Mouse (Mus musculus): ENCODE measurements around the gene 1700010B08Rik. TPM values are rescaled to one million over a fixed set of nuclear protein-coding genes. Genes with fewer than 3 reads are reported as not detected.

1700010B08Rik gene
- polyA plus RNA-seq, 2 experiments: not detected

GRCm38 (mm10) chr2:173714620-173715218 lies 4.5 kb upstream of the 1700010B08Rik start:
- WGBS (ENCODE audit: insufficient replicate concordance): 58% methylated on average over 8 of the region's 8 CpGs

GRCm38 (mm10) chr2:173716966-173717365 lies 2.2 kb upstream of the 1700010B08Rik start:
- Histone ChIP-seq H3K4me1 (replicated peaks; ENCODE audit: control insufficient read depth in 2 of 2, insufficient read depth in 2 of 2, low read length in 1 of 2) (no peaks in the 10 kb centered on the region), H3K36me3 (replicated peaks; ENCODE audit: control insufficient read depth, insufficient read depth, low read depth) (no peaks in the 10 kb centered on the region), H3K4me2 (ENCODE audit: low read depth) (no peak overlapping the region), H3K9ac (replicated peaks) (no peak overlapping the region), H3K4me3 (ENCODE audit: insufficient read depth in 1 of 2, low read depth in 2 of 2, low read length in 2 of 2) (no peak overlapping the region), H3K9me3 (ENCODE audit: control insufficient read depth, low read length) (no peaks in the 10 kb centered on the region), H3K27me3 (ENCODE audit: control insufficient read depth, insufficient read depth, low read length) (no peaks in the 10 kb centered on the region), H3K27ac (no peak overlapping the region)
- ATAC-seq (ENCODE audit: insufficient read depth): no peak
- no peak for TF ChIP-seq CTCF (IDR thresholded peaks at IDR 0.05; ENCODE audit: low read depth)
- TF ChIP-seq EP300 (IDR thresholded peaks at IDR 0.05; ENCODE audit: low read depth): no peak
- no peak for DNase-seq (ENCODE audit: low read depth in 3 of 3, low spot score in 3 of 3)
- 75% methylated on average over 5 of the region's 5 CpGs for WGBS (ENCODE audit: insufficient replicate concordance)

More at GRCm38 (mm10) chr2:173714620-173715218, 4.5 kb upstream of the 1700010B08Rik start:
- H3K9ac ChIP-seq (replicated peaks): no peak overlapping the region
- H3K4me1 ChIP-seq (replicated peaks; ENCODE audit: control insufficient read depth in 2 of 2, insufficient read depth in 2 of 2, low read length in 1 of 2): 0 out of 4 replicates have a peak, but pooled peaks cover 0 to 2% of the 10 kb centered on the region in 2 experiments
- H3K27me3 ChIP-seq (ENCODE audit: control insufficient read depth, insufficient read depth, low read length): no peaks in the 10 kb centered on the region
- no peak overlapping the region for H3K4me3 ChIP-seq (ENCODE audit: insufficient read depth in 1 of 2, low read depth in 2 of 2, low read length in 2 of 2)
- no peak overlapping the region for H3K27ac ChIP-seq
- TF ChIP-seq EP300 (IDR thresholded peaks at IDR 0.05; ENCODE audit: low read depth): no peak
- no peak for TF ChIP-seq CTCF (IDR thresholded peaks at IDR 0.05; ENCODE audit: low read depth)
- H3K4me2 ChIP-seq (ENCODE audit: low read depth): no peak overlapping the region
- no peak for ATAC-seq (ENCODE audit: insufficient read depth)
- no peaks in the 10 kb centered on the region for H3K9me3 ChIP-seq (ENCODE audit: control insufficient read depth, low read length)
- no peaks in the 10 kb centered on the region for H3K36me3 ChIP-seq (replicated peaks; ENCODE audit: control insufficient read depth, insufficient read depth, low read depth)
- no peak for DNase-seq (ENCODE audit: low read depth in 3 of 3, low spot score in 3 of 3)

GRCm38 (mm10) chr2:173722251-173722857 lies 3.1 kb downstream of the 1700010B08Rik start:
- Histone ChIP-seq H3K36me3 (replicated peaks; ENCODE audit: control insufficient read depth, insufficient read depth, low read depth) (no peaks in the 10 kb centered on the region), H3K4me3 (ENCODE audit: insufficient read depth in 1 of 2, low read depth in 2 of 2, low read length in 2 of 2) (no peak overlapping the region), H3K4me2 (ENCODE audit: low read depth) (no peak overlapping the region), H3K9me3 (ENCODE audit: control insufficient read depth, low read length) (no peaks in the 10 kb centered on the region), H3K4me1 (replicated peaks; ENCODE audit: control insufficient read depth in 2 of 2, insufficient read depth in 2 of 2, low read length in 1 of 2) (no peaks in the 10 kb centered on the region), H3K27me3 (ENCODE audit: control insufficient read depth, insufficient read depth, low read length) (no peaks in the 10 kb centered on the region), H3K27ac (no peak overlapping the region), H3K9ac (replicated peaks) (no peak overlapping the region)
- DNase-seq (ENCODE audit: low read depth in 3 of 3, low spot score in 3 of 3) (no peak), ATAC-seq (ENCODE audit: insufficient read depth) (no peak)
- WGBS (ENCODE audit: insufficient replicate concordance): 56% methylated on average over 11 of the region's 11 CpGs
- TF ChIP-seq EP300 (IDR thresholded peaks at IDR 0.05; ENCODE audit: low read depth) (no peak), CTCF (IDR thresholded peaks at IDR 0.05; ENCODE audit: low read depth) (no peak)

- Histone ChIP-seq H3K4me2 (ENCODE audit: low read depth) (no peak overlapping the region), H3K4me3 (ENCODE audit: insufficient read depth in 1 of 2, low read depth in 2 of 2, low read length in 2 of 2) (no peak overlapping the region), H3K36me3 (replicated peaks; ENCODE audit: control insufficient read depth, insufficient read depth, low read depth) (no peaks in the 10 kb centered on the region), H3K9me3 (ENCODE audit: control insufficient read depth, low read length) (no peaks in the 10 kb centered on the region), H3K9ac (replicated peaks) (no peak overlapping the region), H3K4me1 (replicated peaks; ENCODE audit: control insufficient read depth in 2 of 2, insufficient read depth in 2 of 2, low read length in 1 of 2) (no peaks in the 10 kb centered on the region), H3K27me3 (ENCODE audit: control insufficient read depth, insufficient read depth, low read length) (no peaks in the 10 kb centered on the region), H3K27ac (no peak overlapping the region)
- WGBS (ENCODE audit: insufficient replicate concordance): 53% methylated on average over 14 of the region's 14 CpGs
- ATAC-seq (ENCODE audit: insufficient read depth) (no peak), DNase-seq (ENCODE audit: low read depth in 3 of 3, low spot score in 3 of 3) (no peak)
- TF ChIP-seq EP300 (IDR thresholded peaks at IDR 0.05; ENCODE audit: low read depth): no peak
These were observed 5.2 kb downstream of the 1700010B08Rik start for GRCm38 (mm10) chr2:173724382-173724781.

GRCm38 (mm10) chr2:173724940-173725807 lies 6.0 kb downstream of the 1700010B08Rik start:
- ATAC-seq (ENCODE audit: insufficient read depth): no peak
- 69% methylated on average over 15 of the region's 15 CpGs for WGBS (ENCODE audit: insufficient replicate concordance)

More at GRCm38 (mm10) chr2:173724940-173725807, 6.0 kb downstream of the 1700010B08Rik start:
- peaks cover 0 to under 1% of the 10 kb centered on the region in 2 experiments; a peak in 1 of 4 replicates for H3K4me1 ChIP-seq (replicated peaks; ENCODE audit: control insufficient read depth in 2 of 2, insufficient read depth in 2 of 2, low read length in 1 of 2)
- no peak for DNase-seq (ENCODE audit: low read depth in 3 of 3, low spot score in 3 of 3)
- H3K9ac ChIP-seq (replicated peaks): no peak overlapping the region
- no peak overlapping the region for H3K4me3 ChIP-seq (ENCODE audit: insufficient read depth in 1 of 2, low read depth in 2 of 2, low read length in 2 of 2)
- H3K36me3 ChIP-seq (replicated peaks; ENCODE audit: control insufficient read depth, insufficient read depth, low read depth): no peaks in the 10 kb centered on the region
- no peak overlapping the region for H3K27ac ChIP-seq
- no peak overlapping the region for H3K4me2 ChIP-seq (ENCODE audit: low read depth)
- H3K27me3 ChIP-seq (ENCODE audit: control insufficient read depth, insufficient read depth, low read length): no peaks in the 10 kb centered on the region
- no peaks in the 10 kb centered on the region for H3K9me3 ChIP-seq (ENCODE audit: control insufficient read depth, low read length)
- TF ChIP-seq CTCF (IDR thresholded peaks at IDR 0.05; ENCODE audit: low read depth): no peak
- TF ChIP-seq EP300 (IDR thresholded peaks at IDR 0.05; ENCODE audit: low read depth): no peak

Data from liver, embryonic 14.5 days (tissue).